Mouse (Mus musculus): ENCODE measurements around the gene Srek1. TPM values are rescaled to one million over a fixed set of nuclear protein-coding genes. Genes with fewer than 3 reads are reported as not detected.

The Srek1 gene
- total RNA-seq, 2 experiments from 2014 or later = 98.4 to 101 TPM

- no peak for TF ChIP-seq CTCF (conservative IDR thresholded peaks at IDR 0.05)
- Histone ChIP-seq H3K4me3 (peak overlapping the region; percentile 92), H3K27ac (peak overlapping the region; percentile 99)
- DNase-seq (ENCODE audit: low spot score in 2 of 2) = no peak
Measured at GRCm38 (mm10) chr13:103773407-103774118, 845 bp downstream of the Srek1 start.

GRCm38 (mm10) chr13:103772917-103773316 is 1.5 kb downstream of the Srek1 start:
- 0 out of 2 replicates have a peak, but pooled peaks have one; percentile 5 for TF ChIP-seq CTCF (conservative IDR thresholded peaks at IDR 0.05)
- no peak for DNase-seq (ENCODE audit: low spot score in 2 of 2)
- H3K27ac ChIP-seq = peak overlapping the region; percentile 99
- H3K4me3 ChIP-seq = peak overlapping the region; percentile 92

DNA sequence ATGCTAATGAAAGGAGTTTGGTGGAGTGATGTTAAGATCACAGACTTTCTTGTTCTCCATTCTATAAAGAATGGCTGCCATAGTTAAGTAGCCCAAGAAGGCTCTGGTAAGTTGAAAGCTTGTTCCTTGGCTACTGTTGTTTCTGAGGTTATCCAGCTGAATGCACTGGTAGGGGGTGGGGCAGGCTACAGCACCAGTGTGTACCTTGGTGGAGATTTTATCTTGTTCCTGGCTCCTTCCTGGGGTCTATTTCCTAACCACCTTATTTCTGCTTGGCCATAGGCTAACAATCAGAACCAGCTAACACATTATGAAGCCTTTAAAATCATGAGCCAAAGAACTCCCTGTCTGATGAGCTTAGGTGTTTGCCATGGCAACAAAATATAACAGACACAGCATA is 3.6 kb downstream of the Srek1 start:
- no peak for TF ChIP-seq CTCF (conservative IDR thresholded peaks at IDR 0.05)
- Histone ChIP-seq H3K4me3 (no peak overlapping the region), H3K27ac (no peak overlapping the region)
- no peak for DNase-seq (ENCODE audit: low spot score in 2 of 2)

DNA sequence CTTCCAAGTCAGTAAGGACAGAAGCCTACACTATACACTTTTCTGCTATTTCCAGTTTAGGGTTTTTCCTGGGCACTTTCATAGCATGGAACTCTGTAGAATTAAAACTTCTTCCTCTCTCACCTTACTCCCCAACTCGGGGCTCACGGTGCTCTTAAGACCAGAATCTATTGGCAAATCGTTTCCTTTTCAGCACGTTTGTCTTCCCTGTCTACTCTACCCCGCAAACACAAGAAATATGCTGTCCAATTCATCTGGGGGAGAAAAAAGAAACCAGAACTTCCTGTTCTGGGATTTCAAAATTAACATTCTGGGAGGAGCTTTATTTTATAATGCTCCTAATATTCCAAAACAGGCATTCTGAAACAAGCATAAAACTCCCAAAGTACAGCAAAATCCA is 6.5 kb downstream of the Srek1 start:
- Histone ChIP-seq H3K4me3 (no peak overlapping the region), H3K27ac (no peak overlapping the region)
- no peak for TF ChIP-seq CTCF (conservative IDR thresholded peaks at IDR 0.05)
- no peak for DNase-seq (ENCODE audit: low spot score in 2 of 2)

DNA sequence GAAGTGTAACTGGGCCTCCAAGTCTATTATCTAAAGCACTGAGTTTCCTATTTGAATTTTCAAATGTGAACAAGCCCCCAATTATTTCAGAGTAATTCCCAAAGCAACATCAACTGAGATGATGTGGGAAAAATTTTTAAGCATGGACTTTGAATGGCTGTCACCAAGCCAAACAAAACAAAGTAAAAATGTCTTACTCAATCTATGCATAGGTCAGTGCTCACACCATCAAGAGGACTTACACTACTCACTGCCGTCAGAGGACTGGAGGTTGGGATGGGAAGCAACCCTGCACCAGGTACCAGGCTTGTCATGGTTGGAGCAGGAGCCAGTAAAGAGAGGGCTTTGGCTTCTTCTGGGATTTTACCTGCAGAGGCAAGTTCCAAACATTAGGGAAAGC is 10.8 kb downstream of the Srek1 start:
- Histone ChIP-seq H3K27ac (no peak overlapping the region), H3K4me3 (no peak overlapping the region)
- TF ChIP-seq CTCF (conservative IDR thresholded peaks at IDR 0.05) = no peak
- no peak for DNase-seq (ENCODE audit: low spot score in 2 of 2)

GRCm38 (mm10) chr13:103761971-103762370 is 12.4 kb downstream of the Srek1 start:
- no peak for DNase-seq (ENCODE audit: low spot score in 2 of 2)
- Histone ChIP-seq H3K4me3 (no peak overlapping the region), H3K27ac (no peak overlapping the region)
- no peak for TF ChIP-seq CTCF (conservative IDR thresholded peaks at IDR 0.05)

DNA sequence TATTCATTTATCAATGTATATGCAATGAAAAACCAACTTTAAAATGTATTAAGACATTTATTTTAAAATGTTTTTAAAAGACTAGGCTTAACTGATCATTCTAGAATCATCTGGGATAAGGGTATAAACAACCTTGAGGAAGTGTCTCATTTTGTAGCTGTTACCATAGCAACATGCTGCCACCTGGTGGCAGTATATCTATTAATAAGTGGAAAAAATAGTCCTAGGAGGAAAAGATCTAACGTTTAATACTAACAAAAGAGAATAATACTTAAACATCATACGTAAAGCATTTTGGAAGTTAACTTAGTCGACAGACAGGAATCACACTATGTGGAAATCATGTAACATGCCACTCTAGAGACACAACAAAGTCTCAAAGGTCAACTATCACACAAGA is 23.0 kb downstream of the Srek1 start:
- DNase-seq (ENCODE audit: low spot score in 2 of 2) = peak in 1 of 2 experiments; percentile 25

GRCm38 (mm10) chr13:103745688-103746087 is 28.7 kb downstream of the Srek1 start:
- Histone ChIP-seq H3K4me3 (no peak overlapping the region), H3K27ac (peak overlapping the region; percentile 80)
- DNase-seq (ENCODE audit: low spot score in 2 of 2) = peak in 1 of 2 experiments; percentile 56
- no peak for TF ChIP-seq CTCF (conservative IDR thresholded peaks at IDR 0.05)

More for the DNA sequence above, 23.0 kb downstream of the Srek1 start:
- Histone ChIP-seq H3K27ac (peak overlapping the region; percentile 43), H3K4me3 (no peak overlapping the region)
- peak; percentile 80 for TF ChIP-seq CTCF (conservative IDR thresholded peaks at IDR 0.05)

GRCm38 (mm10) chr13:103745160-103745559 is 29.2 kb downstream of the Srek1 start:
- no peak for DNase-seq (ENCODE audit: low spot score in 2 of 2)
- Histone ChIP-seq H3K4me3 (no peak overlapping the region), H3K27ac (peak overlapping the region; percentile 80)
- TF ChIP-seq CTCF (conservative IDR thresholded peaks at IDR 0.05) = no peak

DNA sequence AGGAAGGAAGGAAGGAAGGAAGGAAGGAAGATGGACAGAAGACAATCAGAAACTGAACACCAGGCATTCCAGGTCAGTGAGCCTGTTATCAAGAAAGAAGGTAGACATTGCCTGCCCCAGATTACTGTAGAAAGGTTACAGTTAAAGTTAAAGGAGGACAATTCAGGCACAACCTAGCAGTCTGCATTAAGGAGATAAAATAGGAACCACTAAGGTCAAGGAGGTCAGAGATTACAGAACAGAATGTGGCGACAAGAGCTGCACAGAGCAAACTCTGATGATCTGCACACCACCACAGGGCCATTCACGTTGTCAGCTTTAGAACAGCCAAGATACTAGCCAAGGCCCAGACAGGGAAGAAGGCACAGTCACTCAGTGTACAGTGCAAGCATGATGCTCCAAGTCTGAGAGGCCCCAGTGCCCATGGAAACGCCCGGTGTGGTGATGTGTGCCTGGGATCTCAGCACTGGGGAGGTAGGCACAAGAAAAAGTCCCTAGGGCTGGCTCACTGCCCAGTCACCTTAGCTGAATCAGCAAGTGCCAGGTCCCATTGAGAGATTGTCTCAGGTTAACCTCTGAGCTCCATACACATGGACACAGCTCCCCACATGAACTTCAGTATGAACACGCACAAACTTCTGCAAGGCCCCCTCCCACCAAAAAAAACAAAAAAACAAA is 38.9 kb downstream of the Srek1 start:
- Histone ChIP-seq H3K4me3 (no peak overlapping the region), H3K27ac (no peak overlapping the region)
- no peak for DNase-seq (ENCODE audit: low spot score in 2 of 2)
- no peak for TF ChIP-seq CTCF (conservative IDR thresholded peaks at IDR 0.05)

GRCm38 (mm10) chr13:103726872-103727271 is 47.5 kb downstream of the Srek1 start:
- no peak overlapping the region for H3K4me3 ChIP-seq
- no peak for TF ChIP-seq CTCF (conservative IDR thresholded peaks at IDR 0.05)
- DNase-seq (ENCODE audit: low spot score in 2 of 2) = peak in 1 of 2 experiments; percentile 1
- no peak overlapping the region for H3K27ac ChIP-seq

DNA sequence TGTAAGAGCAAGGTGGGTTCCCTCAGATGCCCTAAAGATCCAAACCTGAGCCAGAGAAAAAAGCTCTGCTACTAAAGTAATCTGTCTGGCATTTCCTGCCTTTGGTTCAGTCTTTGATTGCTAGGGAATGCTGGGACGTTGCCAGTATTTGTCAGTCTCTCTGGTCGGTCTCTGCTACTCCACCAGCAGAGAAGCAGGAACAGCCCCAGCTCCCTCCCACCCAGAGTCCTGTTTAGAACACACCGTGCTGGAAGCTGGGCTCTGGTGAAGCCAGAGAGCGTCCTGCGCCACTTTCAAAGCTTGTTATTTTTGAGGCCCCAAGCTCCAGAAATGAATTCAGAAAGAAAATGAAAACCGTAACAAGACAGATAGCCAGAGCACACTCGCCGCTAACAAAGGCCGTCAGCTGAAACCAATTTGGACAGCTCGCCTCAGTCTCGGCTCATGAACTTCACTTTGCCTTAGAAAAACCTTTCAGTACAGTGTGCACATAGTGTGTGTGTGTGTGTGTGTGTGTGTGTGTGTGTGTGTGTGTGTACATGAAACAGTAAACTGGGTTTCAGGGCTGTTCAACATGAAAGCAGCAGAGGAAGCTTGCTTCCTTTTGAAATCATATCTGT is 62.9 kb downstream of the Srek1 start:
- DNase-seq (ENCODE audit: low spot score in 2 of 2) = peak; percentile 64 to 78
- Histone ChIP-seq H3K4me3 (peak overlapping the region; percentile 13; the same call in 1 of the 2 replicates), H3K27ac (peak overlapping the region; percentile 74)
- TF ChIP-seq CTCF (conservative IDR thresholded peaks at IDR 0.05) = no peak

GRCm38 (mm10) chr13:103710359-103710781 is 64.0 kb downstream of the Srek1 start:
- Histone ChIP-seq H3K4me3 (no peak overlapping the region), H3K27ac (peak overlapping the region; percentile 74; the same call in 1 of the 2 replicates)
- DNase-seq (ENCODE audit: low spot score in 2 of 2) = peak in 1 of 2 experiments; percentile 38
- peak; percentile 75 for TF ChIP-seq CTCF (conservative IDR thresholded peaks at IDR 0.05)

Measured in layer of hippocampus, adult 2 months (tissue).